Mouse (Mus musculus) intestine, embryonic 15.5 days (tissue): Measurements from ENCODE around the gene Nsun2. TPM values are rescaled to one million over a fixed set of nuclear protein-coding genes. Genes with fewer than 3 reads are reported as not detected.

Experiments
- ATAC-seq: fragments of 200-750 bp; cut with Nextera tagmentation; 2 replicates; pipeline ENCODE4 v1.8.0; 2017; ENCODE audit warnings: moderate TSS enrichment, moderate library complexity
- H3K27ac ChIP-seq: fragments of 300-500 bp; sonication (generic); 2 replicates; pipeline ENCODE4 v1.5.1; 2015; ENCODE audit warnings: mild to moderate bottlenecking, inconsistent platforms
- H3K27me3 ChIP-seq: fragments of 300-500 bp; sonication (generic); replicated peaks from 2 replicates; pipeline ENCODE4 v1.6.1; 2015; ENCODE audit warnings: inconsistent platforms
- H3K36me3 ChIP-seq: fragments of 300-500 bp; sonication (generic); 2 replicates; pipeline ENCODE4 v1.6.1; 2015; ENCODE audit warnings: inconsistent platforms
- H3K4me1 ChIP-seq: fragments of 300-500 bp; sonication (generic); replicated peaks from 2 replicates; pipeline ENCODE4 v1.6.1; 2015; ENCODE audit warnings: inconsistent platforms
- H3K4me2 ChIP-seq: fragments of 300-500 bp; sonication (generic); replicated peaks from 2 replicates; pipeline ENCODE4 v1.6.1; 2015; ENCODE audit warnings: mild to moderate bottlenecking, inconsistent platforms
- H3K4me3 ChIP-seq: fragments of 300-500 bp; sonication (generic); replicated peaks from 2 replicates; pipeline ENCODE4 v1.5.1; 2015; ENCODE audit warnings: inconsistent platforms
- H3K9ac ChIP-seq: fragments of 300-500 bp; sonication (generic); 2 replicates; pipeline ENCODE4 v1.6.1; 2015; ENCODE audit warnings: inconsistent platforms
- H3K9me3 ChIP-seq: fragments of 300-500 bp; sonication (generic); 2 replicates; pipeline ENCODE4 v1.6.1; 2016; ENCODE audit warnings: inconsistent platforms
- WGBS: fragments of 180-500 bp; shearing (Covaris S2); methylation state at CpG from one replicate; pipeline ENCODE4 v1.1.7; 2015; 5-methylcytosine and 5-hydroxymethylcytosine counted together
- polyA plus RNA-seq: library from polyadenylated mRNA; unstranded; fragments of >200 nt; fragmentation: Nextera tagmentation; extraction: Ambion mirVana; gene quantifications from 2 replicates; pipeline ENCODE4 v1.2.1, GENCODE M21; 2015

Gene Nsun2
- polyA plus RNA-seq, 1 experiment from 2014 or later: 131 TPM

DNA sequence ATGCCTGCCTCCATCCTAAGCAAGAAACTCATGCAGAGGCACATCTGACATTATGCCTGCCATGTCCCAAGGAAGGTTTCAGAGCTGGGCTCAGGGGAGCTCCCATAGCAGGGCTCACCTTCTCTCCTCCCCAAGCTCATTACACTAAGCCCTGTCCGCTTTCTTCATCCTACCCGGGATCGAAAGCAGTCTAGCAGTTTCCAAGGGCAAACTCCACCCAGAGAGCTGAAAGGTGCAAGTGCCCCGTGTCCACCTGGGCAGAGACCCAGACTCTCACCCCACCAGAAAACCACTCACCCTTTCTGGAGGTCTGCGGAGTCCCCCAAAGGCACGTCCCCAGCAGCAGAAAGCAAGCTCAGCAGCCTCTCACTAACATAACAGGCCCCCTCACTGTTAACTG is 2.6 kb upstream of the Nsun2 start:
- peak overlapping the region; percentile 28; the same call in 1 of the 2 replicates for H3K9ac ChIP-seq
- no peak for ATAC-seq
- WGBS: 72% methylated on average over 6 of the region's 6 CpGs
- H3K9me3 ChIP-seq: no peaks in the 10 kb centered on the region
- 0 out of 2 replicates have a peak, but pooled peaks cover 5% of the 10 kb centered on the region for H3K36me3 ChIP-seq
- H3K4me1 ChIP-seq: peaks cover 50% of the 10 kb centered on the region
- no peaks in the 10 kb centered on the region for H3K27me3 ChIP-seq
- 0 out of 2 replicates have a peak overlapping the region, but pooled peaks have one; percentile 75 for H3K4me3 ChIP-seq
- peak overlapping the region; percentile 83 for H3K4me2 ChIP-seq
- H3K27ac ChIP-seq: no peak overlapping the region

DNA sequence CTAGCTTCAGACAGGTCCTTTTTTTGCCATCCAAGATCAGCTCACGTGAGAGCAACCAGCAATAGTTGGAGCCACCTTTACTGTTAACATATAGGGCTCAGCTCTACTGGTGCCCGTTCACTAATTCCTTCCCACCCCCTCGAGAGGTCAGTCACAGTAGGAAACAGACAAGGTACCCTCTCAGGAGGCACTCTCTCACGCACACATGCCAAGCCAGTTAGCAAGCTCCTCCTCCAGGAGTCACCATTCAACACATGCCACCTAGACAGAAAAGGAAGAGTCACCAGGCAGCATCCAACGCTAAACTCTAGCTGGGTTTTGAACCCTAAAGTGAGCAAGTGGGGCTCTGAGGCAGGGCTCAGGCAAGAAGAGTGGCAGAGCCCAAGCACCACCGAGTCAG is 2.1 kb upstream of the Nsun2 start:
- peak overlapping the region; percentile 28; the same call in 1 of the 2 replicates for H3K9ac ChIP-seq
- no peaks in the 10 kb centered on the region for H3K27me3 ChIP-seq

GRCm38 (mm10) chr13:69532101-69532892 is 1.2 kb upstream of the Nsun2 start:
- peak overlapping the region; percentile 75 for H3K4me3 ChIP-seq
- 20% methylated on average over 14 of the region's 14 CpGs for WGBS
- ATAC-seq: no peak

More for the DNA sequence above, 2.1 kb upstream of the Nsun2 start:
- Histone ChIP-seq H3K9me3 (no peaks in the 10 kb centered on the region), H3K36me3 (0 out of 2 replicates have a peak, but pooled peaks cover 5% of the 10 kb centered on the region), H3K4me3 (peak overlapping the region; percentile 75), H3K4me1 (peaks cover 45% of the 10 kb centered on the region), H3K4me2 (peak overlapping the region; percentile 83), H3K27ac (no peak overlapping the region)
- ATAC-seq: no peak
- 51% methylated on average over 6 of the region's 6 CpGs for WGBS

DNA sequence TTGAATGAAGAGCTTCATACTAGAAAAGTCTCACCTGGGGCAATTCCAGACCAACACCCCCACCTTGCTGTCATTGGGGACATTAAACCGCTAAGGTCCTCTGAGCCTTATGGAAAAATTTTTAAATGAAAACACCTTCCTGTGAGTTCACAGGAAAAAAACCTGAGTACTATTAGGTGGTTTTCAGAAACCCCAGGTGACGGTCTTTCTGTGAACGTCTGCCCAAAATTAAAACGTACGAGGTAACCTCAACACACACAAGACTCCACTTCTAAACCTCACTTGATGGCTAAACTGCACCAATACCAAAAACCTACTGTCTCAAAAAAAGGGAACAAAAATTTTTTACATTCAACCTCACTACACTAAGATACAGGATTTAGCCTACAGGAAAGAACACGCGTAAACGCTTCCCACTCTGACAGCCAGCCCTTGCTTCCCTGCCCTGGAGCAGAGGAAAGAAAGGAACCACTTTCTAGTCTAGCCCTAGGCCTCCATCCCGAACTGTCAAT is 597 bp upstream of the Nsun2 start:
- peak overlapping the region; percentile 92; the same call in 1 of the 2 replicates for H3K27ac ChIP-seq
- WGBS: 3% methylated on average over 9 of the region's 9 CpGs
- 0 out of 2 replicates have a peak, but pooled peaks cover 5% of the 10 kb centered on the region for H3K36me3 ChIP-seq
- no peaks in the 10 kb centered on the region for H3K9me3 ChIP-seq
- ATAC-seq: no peak
- peak overlapping the region; percentile 75 for H3K4me3 ChIP-seq
- no peaks in the 10 kb centered on the region for H3K27me3 ChIP-seq
- peak overlapping the region; percentile 83 for H3K4me2 ChIP-seq
- peaks cover 36% of the 10 kb centered on the region for H3K4me1 ChIP-seq
- peak overlapping the region; percentile 75 for H3K9ac ChIP-seq

More at GRCm38 (mm10) chr13:69532101-69532892, 1.2 kb upstream of the Nsun2 start:
- peaks cover 39% of the 10 kb centered on the region for H3K4me1 ChIP-seq
- 0 out of 2 replicates have a peak, but pooled peaks cover 5% of the 10 kb centered on the region for H3K36me3 ChIP-seq
- peak overlapping the region; percentile 83 for H3K4me2 ChIP-seq
- no peaks in the 10 kb centered on the region for H3K9me3 ChIP-seq
- peak overlapping the region; percentile 75 for H3K9ac ChIP-seq
- no peak overlapping the region for H3K27ac ChIP-seq
- H3K27me3 ChIP-seq: no peaks in the 10 kb centered on the region

DNA sequence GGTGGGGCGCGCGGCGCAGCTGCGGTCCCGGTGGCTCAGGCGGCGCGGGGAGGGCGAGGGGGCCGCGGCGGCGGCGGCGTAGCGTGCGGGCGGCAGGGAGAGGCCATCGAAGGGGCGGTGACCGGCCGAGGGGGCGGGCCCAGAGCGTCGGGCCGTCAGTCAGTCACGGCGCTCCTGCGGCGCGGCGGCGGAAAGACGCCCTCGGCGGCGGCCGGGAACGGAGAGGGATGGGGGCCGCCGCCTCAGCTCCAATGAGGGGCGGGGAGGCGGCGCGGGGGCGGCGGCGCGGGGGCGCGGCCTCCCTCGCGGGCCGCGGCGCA is 748 bp downstream of the Nsun2 start, which contains the start of gene Tent4a:
TSS of gene Tent4a (minus strand) at position 284 of the 320 bp plus-strand sequence.
- peak within 1 kb of the TSS; percentile 75 for H3K4me3 ChIP-seq

GRCm38 (mm10) chr13:69534654-69535551 is 1.4 kb downstream of the Nsun2 start:
- Histone ChIP-seq H3K27ac (peak overlapping the region; percentile 95), H3K4me1 (peaks cover 29% of the 10 kb centered on the region), H3K4me3 (peak overlapping the region; percentile 75), H3K27me3 (no peaks in the 10 kb centered on the region), H3K9me3 (no peaks in the 10 kb centered on the region), H3K36me3 (0 out of 2 replicates have a peak, but pooled peaks cover 4% of the 10 kb centered on the region), H3K4me2 (peak overlapping the region; percentile 93), H3K9ac (peak overlapping the region; percentile 82)
- WGBS: under 1% methylated on average over 86 of the region's 86 CpGs
- ATAC-seq: peak; percentile 94

More for the DNA sequence above, 748 bp downstream of the Nsun2 start, which contains the start of gene Tent4a:
- H3K4me2 ChIP-seq: peak within 1 kb of the TSS; percentile 93
- 0% methylated on average over 15 of the region's 57 CpGs for WGBS
- ATAC-seq: peak; percentile 90
- H3K9ac ChIP-seq: peak within 1 kb of the TSS; percentile 82
- H3K36me3 ChIP-seq: 0 out of 2 replicates have a peak, but pooled peaks cover 5% of the 10 kb centered on the region
- no peaks in the 10 kb centered on the region for H3K9me3 ChIP-seq
- no peaks in the 10 kb centered on the region for H3K27me3 ChIP-seq
- peaks cover 29% of the 10 kb centered on the region for H3K4me1 ChIP-seq
- peak within 1 kb of the TSS; percentile 95 for H3K27ac ChIP-seq

- H3K36me3 ChIP-seq: no peaks in the 10 kb centered on the region
- peaks cover 20% of the 10 kb centered on the region for H3K4me1 ChIP-seq
- WGBS: 69% methylated on average over 4 of the region's 4 CpGs
- H3K9me3 ChIP-seq: no peaks in the 10 kb centered on the region
- H3K27ac ChIP-seq: no peak overlapping the region
- H3K9ac ChIP-seq: no peak overlapping the region
- no peaks in the 10 kb centered on the region for H3K27me3 ChIP-seq
- peak overlapping the region; percentile 93 for H3K4me2 ChIP-seq
- H3K4me3 ChIP-seq: no peak overlapping the region
- ATAC-seq: no peak
These were observed 2.5 kb downstream of the Nsun2 start for GRCm38 (mm10) chr13:69536021-69536420.

GRCm38 (mm10) chr13:69537366-69537765 is 3.8 kb downstream of the Nsun2 start:
- Histone ChIP-seq H3K27me3 (no peaks in the 10 kb centered on the region), H3K4me2 (no peak overlapping the region), H3K9me3 (no peaks in the 10 kb centered on the region), H3K9ac (no peak overlapping the region), H3K4me3 (no peak overlapping the region), H3K4me1 (peaks cover 17% of the 10 kb centered on the region), H3K36me3 (no peaks in the 10 kb centered on the region), H3K27ac (no peak overlapping the region)
- no peak for ATAC-seq
- WGBS: 78% methylated on average over 7 of the region's 7 CpGs

DNA sequence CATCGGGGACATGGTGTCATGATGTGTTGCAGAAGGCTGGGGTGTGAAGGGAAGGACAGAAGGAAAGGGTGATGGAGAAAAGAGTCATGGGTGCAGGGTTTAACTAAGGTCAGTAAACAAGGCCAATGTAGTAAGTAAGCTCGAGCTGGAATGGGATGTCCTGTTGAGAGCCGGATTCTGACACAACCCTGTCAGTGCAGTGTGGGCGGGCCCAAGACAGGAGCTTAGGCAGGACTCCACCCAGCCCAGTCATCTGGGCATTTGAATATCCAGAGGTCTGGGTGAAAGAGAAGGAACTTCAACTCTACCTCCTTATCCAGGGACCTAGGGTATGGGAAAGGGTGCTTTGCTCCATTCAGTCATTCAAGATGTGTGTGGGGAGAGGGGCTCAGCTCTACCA is 4.8 kb downstream of the Nsun2 start:
- Histone ChIP-seq H3K4me3 (no peak overlapping the region), H3K9me3 (no peaks in the 10 kb centered on the region), H3K36me3 (no peaks in the 10 kb centered on the region), H3K4me2 (no peak overlapping the region), H3K9ac (no peak overlapping the region), H3K27ac (no peak overlapping the region), H3K4me1 (peaks cover 20% of the 10 kb centered on the region), H3K27me3 (no peaks in the 10 kb centered on the region)
- 32% methylated on average over 4 of the region's 4 CpGs for WGBS
- ATAC-seq: no peak

- Histone ChIP-seq H3K9ac (no peak overlapping the region), H3K4me2 (no peak overlapping the region), H3K27ac (no peak overlapping the region), H3K36me3 (no peaks in the 10 kb centered on the region), H3K4me1 (peaks cover 23% of the 10 kb centered on the region), H3K4me3 (no peak overlapping the region), H3K27me3 (no peaks in the 10 kb centered on the region), H3K9me3 (no peaks in the 10 kb centered on the region)
- WGBS: 72% methylated on average over 6 of the region's 6 CpGs
- ATAC-seq: no peak
These were observed 7.7 kb downstream of the Nsun2 start for GRCm38 (mm10) chr13:69541209-69541608.

- Histone ChIP-seq H3K9me3 (no peaks in the 10 kb centered on the region), H3K4me1 (peaks cover 23% of the 10 kb centered on the region), H3K9ac (no peak overlapping the region), H3K36me3 (no peaks in the 10 kb centered on the region), H3K27me3 (no peaks in the 10 kb centered on the region), H3K27ac (peak overlapping the region; percentile 51), H3K4me3 (no peak overlapping the region), H3K4me2 (no peak overlapping the region)
- WGBS: 47% methylated on average over 10 of the region's 10 CpGs
- ATAC-seq: peak; percentile 18; the same call in 1 of the 2 replicates
These were observed 8.2 kb downstream of the Nsun2 start for GRCm38 (mm10) chr13:69541776-69542175.
